Mouse (Mus musculus) ES-E14 (cell line): ENCODE results near the gene Fzd5.

Experiments used
- CHD2 ChIP-seq: IDR thresholded peaks from 2 replicates; pipeline ENCODE4 v1.6.1; 2014; ENCODE audit warnings: mild to moderate bottlenecking, low read depth, low read length, inconsistent platforms
- MAFK ChIP-seq: IDR thresholded peaks from 2 replicates; pipeline ENCODE4 v1.6.1; 2014; ENCODE audit warnings: mild to moderate bottlenecking, low read depth, low read length, inconsistent platforms; ENCODE audit not compliant: insufficient read depth
- ZC3H11A ChIP-seq: IDR thresholded peaks from 2 replicates; pipeline ENCODE4 v1.6.1; 2012; ENCODE audit warnings: low read depth, mild to moderate bottlenecking, inconsistent platforms, low read length, borderline replicate concordance
- ZNF384 ChIP-seq: IDR thresholded peaks from 2 replicates; pipeline ENCODE4 v1.6.1; 2012; ENCODE audit warnings: low read depth, low read length, inconsistent platforms

GRCm38 (mm10) chr1:64701780-64702179 is 35.8 kb downstream of the Fzd5 start:
- no peak for TF ChIP-seq MAFK
- TF ChIP-seq ZC3H11A: no peak
- no peak for TF ChIP-seq CHD2
- TF ChIP-seq ZNF384: no peak
